Mouse (Mus musculus) stomach, embryonic 16.5 days (tissue): ENCODE results near the gene Ifit1bl2. TPM values are rescaled to one million over a fixed set of nuclear protein-coding genes. Genes with fewer than 3 reads are reported as not detected.
"Not testable (repeated sequence)": the region's sequence is repeated elsewhere in the genome, so short reads cannot be mapped to it uniquely, and the experiment has no call there.

Experiments used
- ATAC-seq: fragments of 200-750 bp; cut with Nextera tagmentation; 2 replicates; pipeline ENCODE4 v1.8.0; 2017; ENCODE audit warnings: moderate number of reproducible peaks, moderate TSS enrichment; ENCODE audit not compliant: insufficient read depth, low FRiP score
- H3K27ac ChIP-seq: fragments of 300-500 bp; sonication (generic); 2 replicates; pipeline ENCODE4 v1.5.1; 2014; ENCODE audit warnings: low read length
- H3K27me3 ChIP-seq: fragments of 300-500 bp; sonication (generic); 2 replicates; pipeline ENCODE4 v1.6.1; 2014; ENCODE audit warnings: low read length, control low read depth, mixed read lengths; ENCODE audit not compliant: control insufficient read depth, insufficient read depth
- H3K36me3 ChIP-seq: fragments of 300-500 bp; sonication (generic); 2 replicates; pipeline ENCODE4 v1.6.1; 2014; ENCODE audit warnings: low read length; ENCODE audit not compliant: control insufficient read depth, insufficient read depth
- H3K4me1 ChIP-seq: fragments of 300-500 bp; sonication (generic); 2 replicates; pipeline ENCODE4 v1.6.1; 2014; ENCODE audit warnings: low read length, control low read depth, mixed read lengths; ENCODE audit not compliant: control insufficient read depth, insufficient read depth
- H3K4me2 ChIP-seq: fragments of 300-500 bp; sonication (generic); 2 replicates; pipeline ENCODE4 v1.6.1; 2014; ENCODE audit warnings: low read depth, low read length, mixed read lengths
- H3K4me3 ChIP-seq: fragments of 300-500 bp; sonication (generic); replicated peaks from 2 replicates; pipeline ENCODE4 v1.5.1; 2014; ENCODE audit warnings: mild to moderate bottlenecking, low read length
- H3K9ac ChIP-seq: fragments of 300-500 bp; sonication (generic); 2 replicates; pipeline ENCODE4 v1.6.1; 2014; ENCODE audit warnings: low read length
- H3K9me3 ChIP-seq: fragments of 300-500 bp; sonication (generic); replicated peaks from 2 replicates; pipeline ENCODE4 v1.6.1; 2016; ENCODE audit warnings: low read length, control low read depth; ENCODE audit not compliant: control insufficient read depth
- WGBS: fragments of 180-500 bp; shearing (Covaris S2); extraction: QIAGEN DNeasy Blood & Tissue Kit; methylation state at CpG from one replicate; pipeline ENCODE4 v1.1.7; 2014; 5-methylcytosine and 5-hydroxymethylcytosine counted together
- polyA plus RNA-seq: library from polyadenylated mRNA; unstranded; fragments of >200 nt; fragmentation: Nextera tagmentation; extraction: Ambion mirVana; gene quantifications from 2 replicates; pipeline ENCODE4 v1.2.1, GENCODE M21; 2015

The Ifit1bl2 gene
- polyA plus RNA-seq, 1 experiment from 2014 or later: 2.3 TPM

DNA sequence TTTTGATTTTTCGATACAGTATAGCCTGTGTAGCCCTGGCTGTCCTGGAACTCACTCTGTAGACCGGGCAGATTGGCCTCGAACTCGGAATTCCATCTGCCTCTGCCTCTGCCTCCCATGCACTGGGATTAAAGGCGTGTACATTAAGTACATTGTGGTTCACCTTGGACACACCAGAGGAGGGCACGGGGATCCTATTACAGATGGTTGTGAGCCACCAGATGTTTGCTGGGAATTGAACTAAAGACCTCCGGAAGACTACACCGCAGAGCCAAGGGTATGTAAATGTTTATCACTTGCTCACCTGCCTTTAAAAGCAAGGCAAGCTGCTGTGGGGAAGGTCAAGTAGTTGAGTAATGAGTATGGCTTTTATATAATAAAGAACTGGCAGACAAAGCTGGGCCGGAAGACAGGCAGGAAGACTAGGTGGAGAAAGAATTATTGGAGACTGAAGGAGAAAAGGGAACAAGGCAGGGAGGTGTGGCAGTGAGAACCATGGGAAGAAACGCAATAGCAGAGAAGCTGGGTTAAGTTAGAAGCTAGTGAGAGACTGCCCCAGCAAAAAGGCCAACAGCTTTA lies 14.8 kb upstream of the Ifit1bl2 start:
- Histone ChIP-seq H3K27ac (no peak overlapping the region), H3K4me1 (no peaks in the 10 kb centered on the region), H3K4me3 (no peak overlapping the region), H3K36me3 (no peaks in the 10 kb centered on the region), H3K9me3 (no peaks in the 10 kb centered on the region), H3K4me2 (no peak overlapping the region), H3K27me3 (no peaks in the 10 kb centered on the region), H3K9ac (no peak overlapping the region)
- 60% methylated on average over 10 of the region's 10 CpGs for WGBS
- no peak for ATAC-seq

DNA sequence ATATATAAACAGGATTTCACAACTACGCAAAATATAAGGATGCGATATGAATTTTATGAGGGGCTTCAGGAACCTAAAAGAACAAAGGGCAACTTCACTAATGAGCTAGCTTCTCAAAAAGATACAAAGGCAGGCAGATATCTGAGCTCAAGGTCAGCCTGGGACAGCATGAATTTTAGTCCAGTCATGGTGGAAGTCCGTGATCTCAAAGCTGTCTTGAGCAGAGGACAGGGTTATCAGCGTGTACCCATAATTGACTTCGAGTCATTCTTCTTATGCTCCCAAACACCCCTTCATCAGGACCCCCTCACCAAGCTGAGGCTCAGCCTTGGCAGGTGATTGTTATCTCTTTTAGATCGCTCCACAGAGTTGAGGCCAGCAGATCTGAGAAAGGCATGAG lies 10.5 kb upstream of the Ifit1bl2 start:
- H3K27ac ChIP-seq: no peak overlapping the region
- H3K4me3 ChIP-seq: no peak overlapping the region
- no peaks in the 10 kb centered on the region for H3K27me3 ChIP-seq
- no peaks in the 10 kb centered on the region for H3K9me3 ChIP-seq
- H3K36me3 ChIP-seq: no peaks in the 10 kb centered on the region
- H3K4me2 ChIP-seq: no peak overlapping the region
- H3K4me1 ChIP-seq: no peaks in the 10 kb centered on the region
- ATAC-seq: no peak
- H3K9ac ChIP-seq: no peak overlapping the region
- 79% methylated on average over 6 of the region's 6 CpGs for WGBS

DNA sequence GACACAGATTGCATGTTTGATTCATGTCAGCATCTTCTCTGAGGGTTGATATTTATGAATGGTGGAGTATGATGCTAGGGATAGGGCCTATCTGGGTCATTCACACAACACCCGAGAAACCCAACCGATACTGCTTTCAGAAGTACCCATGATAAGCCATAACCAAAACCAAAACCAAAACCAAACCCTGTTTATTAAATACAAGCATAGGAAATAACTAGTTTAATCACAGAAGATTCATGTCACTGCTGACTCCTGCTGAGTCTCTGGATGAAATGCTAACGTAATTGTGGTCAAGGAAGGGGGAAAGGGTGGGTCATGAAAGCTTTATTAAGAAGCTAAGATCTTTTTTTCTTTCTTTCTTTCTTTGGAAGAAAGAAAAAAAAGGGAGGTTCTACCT lies 9.7 kb upstream of the Ifit1bl2 start:
- no peak overlapping the region for H3K4me2 ChIP-seq
- no peak overlapping the region for H3K4me3 ChIP-seq
- 85% methylated on average over 3 of the region's 3 CpGs for WGBS
- no peak overlapping the region for H3K27ac ChIP-seq
- no peaks in the 10 kb centered on the region for H3K4me1 ChIP-seq
- no peak overlapping the region for H3K9ac ChIP-seq
- H3K27me3 ChIP-seq: no peaks in the 10 kb centered on the region
- ATAC-seq: no peak
- H3K36me3 ChIP-seq: no peaks in the 10 kb centered on the region
- no peaks in the 10 kb centered on the region for H3K9me3 ChIP-seq

DNA sequence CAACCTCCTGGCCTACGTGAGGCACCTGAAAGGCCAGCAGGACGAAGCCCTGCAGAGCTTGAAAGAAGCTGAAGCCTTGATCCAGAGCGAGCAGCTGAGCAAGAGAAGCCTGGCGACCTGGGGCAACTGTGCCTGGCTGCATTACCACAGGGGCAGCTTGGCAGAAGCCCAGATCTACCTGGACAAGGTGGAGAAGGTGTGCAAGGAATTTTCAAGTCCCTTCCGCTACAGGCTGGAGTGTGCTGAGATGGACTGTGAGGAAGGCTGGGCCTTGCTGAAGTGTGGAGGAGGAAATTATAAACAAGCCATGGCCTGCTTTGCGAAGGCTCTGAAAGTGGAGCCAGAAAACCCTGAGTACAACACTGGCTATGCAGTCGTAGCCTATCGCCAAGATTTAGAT lies 7.1 kb upstream of the Ifit1bl2 start:
- 85% methylated on average over 7 of the region's 8 CpGs for WGBS
- not testable (repeated sequence) for H3K4me2 ChIP-seq, H3K9ac ChIP-seq, H3K9me3 ChIP-seq, H3K27me3 ChIP-seq, ATAC-seq, H3K36me3 ChIP-seq, H3K4me3 ChIP-seq, H3K4me1 ChIP-seq, H3K27ac ChIP-seq

DNA sequence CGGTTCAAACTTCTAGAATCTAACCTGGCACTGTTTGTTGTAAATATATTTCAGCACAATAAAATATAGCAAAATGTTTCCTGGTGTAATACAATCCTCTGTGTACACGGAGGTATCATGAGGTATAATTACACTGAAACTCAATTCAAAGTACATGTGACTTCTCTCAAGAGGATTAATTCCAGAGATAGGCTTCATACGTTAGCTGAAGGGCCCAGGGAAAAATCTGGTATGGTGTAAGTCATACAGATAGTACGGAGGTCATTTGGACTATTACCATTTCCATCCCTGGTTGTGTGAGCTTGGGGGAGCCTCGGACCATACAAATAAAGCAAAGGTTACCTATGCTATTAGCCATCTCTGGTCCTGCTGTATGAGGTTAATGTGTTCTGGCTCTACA lies 2.1 kb upstream of the Ifit1bl2 start:
- Histone ChIP-seq H3K4me3 (no peak overlapping the region), H3K36me3 (no peaks in the 10 kb centered on the region), H3K9me3 (no peaks in the 10 kb centered on the region), H3K9ac (no peak overlapping the region), H3K4me1 (no peaks in the 10 kb centered on the region; the same call in 1 of the 2 replicates), H3K27me3 (no peaks in the 10 kb centered on the region), H3K4me2 (no peak overlapping the region), H3K27ac (no peak overlapping the region)
- ATAC-seq: no peak
- 78% methylated on average over 5 of the region's 5 CpGs for WGBS

DNA sequence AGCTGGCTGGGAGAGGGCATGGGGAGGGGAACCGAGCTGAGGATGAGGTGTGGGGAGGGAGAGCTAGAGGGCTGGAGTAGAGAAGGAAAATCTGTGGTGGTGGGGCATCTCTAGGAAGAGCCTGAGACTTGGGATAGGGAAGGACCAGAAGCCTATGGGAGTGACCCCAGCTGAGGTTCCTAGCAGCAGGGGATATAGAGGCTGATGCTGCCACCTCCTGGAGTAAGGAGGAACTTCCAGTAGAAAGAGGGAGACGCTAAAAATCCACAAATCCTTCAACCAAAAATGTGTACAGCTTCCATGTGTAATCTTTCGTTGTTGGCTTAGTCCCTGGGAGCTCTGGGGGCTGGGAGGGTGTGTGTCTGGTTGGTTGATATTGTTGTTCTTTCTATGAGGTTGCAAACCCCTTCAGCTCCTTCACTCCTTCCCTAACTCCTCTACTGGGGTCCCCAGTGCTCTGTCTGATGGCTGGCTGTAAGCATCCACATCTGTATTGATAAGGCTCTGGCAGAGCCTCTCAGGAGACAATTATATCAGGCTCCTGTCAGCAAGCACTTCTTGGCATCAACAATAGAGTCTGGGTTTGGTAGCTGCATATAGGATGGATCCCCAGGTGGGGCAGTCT lies 3.5 kb downstream of the Ifit1bl2 start:
- H3K4me2 ChIP-seq: no peak overlapping the region
- H3K27me3 ChIP-seq: no peaks in the 10 kb centered on the region
- WGBS: 7% methylated on average over 3 of the region's 3 CpGs
- no peak overlapping the region for H3K27ac ChIP-seq
- H3K9ac ChIP-seq: no peak overlapping the region
- no peak overlapping the region for H3K4me3 ChIP-seq
- H3K4me1 ChIP-seq: no peaks in the 10 kb centered on the region; the same call in 1 of the 2 replicates
- H3K36me3 ChIP-seq: no peaks in the 10 kb centered on the region
- 0 out of 2 replicates have a peak, but pooled peaks have one; percentile 50 for ATAC-seq
- H3K9me3 ChIP-seq: no peaks in the 10 kb centered on the region

DNA sequence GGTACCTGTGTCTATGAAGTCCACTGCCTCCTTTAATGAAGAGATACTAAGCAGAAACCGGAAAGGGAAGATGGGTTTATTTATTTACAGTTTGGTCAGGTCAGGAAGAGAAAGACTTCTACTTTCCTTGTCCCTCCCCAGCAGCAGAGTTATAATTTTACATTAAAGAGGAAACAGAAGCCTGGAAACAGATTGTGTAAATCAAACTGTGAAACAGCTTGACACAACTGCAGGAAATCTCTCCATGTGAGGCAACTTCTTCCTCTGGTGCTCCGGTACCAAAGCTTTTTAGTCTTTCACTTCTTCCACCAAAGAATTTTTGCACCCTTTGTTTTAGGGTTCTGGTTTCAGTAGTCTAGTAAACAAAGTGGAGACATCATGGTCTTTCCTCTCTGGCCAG lies 7.1 kb downstream of the Ifit1bl2 start:
- H3K9me3 ChIP-seq: no peaks in the 10 kb centered on the region
- no peak overlapping the region for H3K4me3 ChIP-seq
- H3K27me3 ChIP-seq: no peaks in the 10 kb centered on the region
- no peak overlapping the region for H3K4me2 ChIP-seq
- no peak overlapping the region for H3K27ac ChIP-seq
- H3K4me1 ChIP-seq: no peaks in the 10 kb centered on the region
- H3K36me3 ChIP-seq: no peaks in the 10 kb centered on the region
- 56% methylated on average over 2 of the region's 2 CpGs for WGBS
- ATAC-seq: no peak
- H3K9ac ChIP-seq: no peak overlapping the region

DNA sequence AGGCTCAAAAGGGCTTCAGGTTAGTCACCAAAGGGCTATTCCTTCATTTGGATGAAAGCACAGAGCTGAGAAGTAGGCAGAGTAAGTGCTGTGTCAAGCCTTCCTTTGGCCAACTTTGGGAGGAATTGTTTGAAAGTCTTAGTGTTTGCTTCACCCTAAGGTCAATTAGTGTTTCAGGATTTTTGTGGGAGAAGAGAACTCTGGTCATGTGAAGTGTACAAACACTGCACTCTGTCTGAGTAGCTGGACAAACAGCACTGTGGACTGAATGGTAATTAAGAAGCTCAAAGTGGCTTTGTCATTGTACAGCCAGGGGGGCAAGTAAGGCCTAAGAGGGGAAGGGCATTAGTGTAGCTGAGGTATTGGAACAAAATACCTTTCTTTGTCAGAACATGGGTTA lies 9.1 kb downstream of the Ifit1bl2 start:
- Histone ChIP-seq H3K27ac (no peak overlapping the region), H3K36me3 (no peaks in the 10 kb centered on the region), H3K4me3 (no peak overlapping the region), H3K4me2 (no peak overlapping the region), H3K9me3 (no peaks in the 10 kb centered on the region), H3K9ac (no peak overlapping the region), H3K27me3 (no peaks in the 10 kb centered on the region), H3K4me1 (no peaks in the 10 kb centered on the region)
- ATAC-seq: no peak

DNA sequence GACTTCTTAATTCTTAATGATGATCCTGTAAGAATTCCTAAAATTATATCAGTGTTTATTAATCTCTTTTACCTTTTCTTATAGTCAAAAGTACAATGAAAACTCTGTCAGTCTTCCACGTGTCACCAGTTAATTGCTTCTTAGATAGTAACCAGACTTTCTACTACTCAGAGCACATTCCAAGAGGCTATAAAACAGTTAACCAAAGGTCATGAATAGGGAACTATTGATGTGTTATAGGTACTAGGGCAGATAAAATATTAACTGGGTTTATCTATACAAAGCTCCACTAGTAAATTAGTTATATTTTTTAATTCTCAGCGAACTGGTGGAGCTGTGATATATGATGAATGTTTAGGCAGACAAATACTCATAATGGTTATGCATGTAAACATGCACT lies 13.0 kb downstream of the Ifit1bl2 start:
- Histone ChIP-seq H3K27ac (no peak overlapping the region), H3K4me2 (no peak overlapping the region), H3K27me3 (no peaks in the 10 kb centered on the region), H3K9me3 (no peaks in the 10 kb centered on the region), H3K4me3 (no peak overlapping the region), H3K36me3 (no peaks in the 10 kb centered on the region), H3K4me1 (no peaks in the 10 kb centered on the region), H3K9ac (no peak overlapping the region)
- no peak for ATAC-seq
- WGBS: 62% methylated on average over 2 of the region's 2 CpGs
